Mouse (Mus musculus) stomach, embryonic 15.5 days (tissue): ENCODE data around the gene Smarcc1. TPM values are rescaled to one million over a fixed set of nuclear protein-coding genes. Genes with fewer than 3 reads are reported as not detected.
A peak's percentile ranks its signal among the peaks of the same experiment; 100 is the strongest.

ENCODE experiments used
- ATAC-seq: fragments of 200-750 bp; cut with Nextera tagmentation; 2 replicates; pipeline ENCODE4 v1.8.0; 2017; ENCODE audit warnings: low read depth, moderate number of reproducible peaks, moderate TSS enrichment; ENCODE audit not compliant: insufficient read depth, low FRiP score
- H3K27ac ChIP-seq: fragments of 300-500 bp; sonication (generic); 2 replicates; pipeline ENCODE4 v1.5.1; 2015; ENCODE audit warnings: mild to moderate bottlenecking, inconsistent platforms
- H3K27me3 ChIP-seq: fragments of 300-500 bp; sonication (generic); replicated peaks from 2 replicates; pipeline ENCODE4 v1.6.1; 2015; ENCODE audit warnings: inconsistent platforms
- H3K36me3 ChIP-seq: fragments of 300-500 bp; sonication (generic); 2 replicates; pipeline ENCODE4 v1.6.1; 2015; ENCODE audit warnings: inconsistent platforms
- H3K4me1 ChIP-seq: fragments of 300-500 bp; sonication (generic); 2 replicates; pipeline ENCODE4 v1.6.1; 2015; ENCODE audit warnings: inconsistent platforms
- H3K4me2 ChIP-seq: fragments of 300-500 bp; sonication (generic); 2 replicates; pipeline ENCODE4 v1.6.1; 2015; ENCODE audit warnings: mild to moderate bottlenecking, inconsistent platforms
- H3K4me3 ChIP-seq: fragments of 300-500 bp; sonication (generic); replicated peaks from 2 replicates; pipeline ENCODE4 v1.5.1; 2015; ENCODE audit warnings: inconsistent platforms
- H3K9ac ChIP-seq: fragments of 300-500 bp; sonication (generic); 2 replicates; pipeline ENCODE4 v1.6.1; 2015; ENCODE audit warnings: inconsistent platforms
- H3K9me3 ChIP-seq: fragments of 300-500 bp; sonication (generic); 2 replicates; pipeline ENCODE4 v1.6.1; 2016; ENCODE audit warnings: inconsistent platforms
- WGBS: fragments of 180-500 bp; shearing (Covaris S2); methylation state at CpG from one replicate; pipeline ENCODE4 v1.1.7; 2015; 5-methylcytosine and 5-hydroxymethylcytosine counted together
- microRNA-seq: library from miRNA; unstranded; fragments of <30 nt; microRNA quantifications from one replicate; pipeline ENCODE4, GENCODE M21; 2016
- polyA plus RNA-seq: library from polyadenylated mRNA; unstranded; fragments of >200 nt; fragmentation: Nextera tagmentation; extraction: Ambion mirVana; gene quantifications from 2 replicates; pipeline ENCODE4 v1.2.1, GENCODE M21; 2015

Gene Smarcc1
- polyA plus RNA-seq, 1 experiment from 2014 or later = 94.3 TPM

- no peak overlapping the region for H3K4me3 ChIP-seq
- no peaks in the 10 kb centered on the region for H3K36me3 ChIP-seq
- no peaks in the 10 kb centered on the region for H3K27me3 ChIP-seq
- H3K4me1 ChIP-seq = no peaks in the 10 kb centered on the region
- 92% methylated on average over 10 of the region's 10 CpGs for WGBS
- H3K4me2 ChIP-seq = no peak overlapping the region
- H3K9me3 ChIP-seq = no peaks in the 10 kb centered on the region
- H3K9ac ChIP-seq = no peak overlapping the region
- ATAC-seq = no peak
- H3K27ac ChIP-seq = no peak overlapping the region
Measured at GRCm38 (mm10) chr9:110268416-110268815, 150.9 kb downstream of the Smarcc1 start.

DNA sequence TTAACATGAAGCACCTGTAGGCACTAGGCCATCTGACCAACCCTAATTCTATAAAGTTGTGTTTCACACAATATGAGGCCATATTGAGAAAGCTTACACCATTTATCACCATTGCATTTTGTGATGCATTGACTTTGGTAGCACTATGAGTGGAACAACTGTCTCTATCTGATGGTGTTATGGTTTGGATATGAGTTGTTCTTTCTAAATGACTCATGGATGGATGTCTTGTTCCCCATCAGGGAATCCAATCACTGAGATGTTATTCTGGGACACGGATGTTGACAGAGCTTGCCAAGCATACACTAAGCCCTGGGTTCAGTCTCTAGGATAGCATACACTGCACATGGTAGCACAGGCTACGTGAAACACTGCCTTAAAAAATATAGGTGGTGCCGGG is 154.8 kb downstream of the Smarcc1 start:
- H3K4me2 ChIP-seq = no peak overlapping the region
- no peaks in the 10 kb centered on the region for H3K4me1 ChIP-seq
- H3K27ac ChIP-seq = no peak overlapping the region
- H3K9ac ChIP-seq = no peak overlapping the region
- no peaks in the 10 kb centered on the region for H3K36me3 ChIP-seq
- H3K27me3 ChIP-seq = no peaks in the 10 kb centered on the region
- no peaks in the 10 kb centered on the region for H3K9me3 ChIP-seq
- ATAC-seq = no peak
- WGBS = 94% methylated on average over 3 of the region's 3 CpGs
- no peak overlapping the region for H3K4me3 ChIP-seq

- H3K9me3 ChIP-seq = no peaks in the 10 kb centered on the region
- no peaks in the 10 kb centered on the region for H3K36me3 ChIP-seq
- H3K4me1 ChIP-seq = no peaks in the 10 kb centered on the region
- H3K27ac ChIP-seq = no peak overlapping the region
- H3K27me3 ChIP-seq = no peaks in the 10 kb centered on the region
- H3K4me2 ChIP-seq = no peak overlapping the region
- no peak overlapping the region for H3K9ac ChIP-seq
- H3K4me3 ChIP-seq = no peak overlapping the region
- 67% methylated on average over 4 of the region's 4 CpGs for WGBS
- no peak for ATAC-seq
Measured at GRCm38 (mm10) chr9:110273507-110273906, 156.0 kb downstream of the Smarcc1 start.

DNA sequence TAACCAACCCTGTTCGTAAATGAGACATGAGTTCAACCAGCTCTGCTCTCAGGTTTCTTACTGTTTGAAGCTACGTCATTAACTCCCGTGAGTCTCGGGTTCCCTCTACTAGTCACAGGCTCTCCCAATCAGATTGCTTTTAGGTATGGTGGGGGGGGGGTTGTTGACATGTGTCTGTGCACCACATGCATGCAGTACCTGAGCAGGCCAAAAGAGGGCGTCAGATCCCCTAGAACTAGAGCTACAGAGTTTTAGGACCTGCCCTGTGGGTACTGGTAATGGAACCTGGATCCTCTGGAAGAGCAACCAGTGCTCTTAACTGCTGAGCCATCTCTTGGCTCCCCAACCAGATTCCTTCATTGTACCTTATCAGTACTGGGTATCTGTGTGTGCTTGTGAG is 158.4 kb downstream of the Smarcc1 start:
- no peak overlapping the region for H3K4me3 ChIP-seq
- 67% methylated on average over 5 of the region's 5 CpGs for whole genome bisulfite sequencing
- H3K27ac ChIP-seq = no peak overlapping the region
- H3K4me2 ChIP-seq = no peak overlapping the region
- no peaks in the 10 kb centered on the region for H3K36me3 ChIP-seq
- no peak overlapping the region for H3K9ac ChIP-seq
- no peaks in the 10 kb centered on the region for H3K9me3 ChIP-seq
- no peaks in the 10 kb centered on the region for H3K27me3 ChIP-seq
- H3K4me1 ChIP-seq = no peaks in the 10 kb centered on the region
- ATAC-seq = no peak

DNA sequence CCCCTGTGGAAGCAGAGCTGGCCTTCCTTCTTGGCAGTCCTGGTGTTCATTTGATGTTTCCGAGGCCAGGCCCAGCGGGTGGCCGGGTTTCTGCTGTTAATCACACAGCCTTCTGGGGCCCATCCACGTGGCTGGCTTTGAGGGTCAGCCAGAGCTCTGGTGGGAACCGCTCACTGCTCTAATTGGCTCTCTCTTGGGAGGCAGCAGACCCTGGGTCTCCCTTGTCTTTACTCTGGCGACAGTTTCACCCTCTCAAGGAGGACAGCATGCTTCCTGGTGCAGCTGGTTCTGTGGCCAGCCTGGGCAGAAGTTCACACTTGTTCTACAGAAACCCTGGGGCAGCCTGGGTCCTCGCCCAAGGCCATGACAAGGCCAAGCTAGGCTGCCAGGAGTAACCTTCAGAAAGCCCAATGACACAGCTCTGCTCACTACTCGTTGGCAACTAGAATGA is 159.9 kb downstream of the Smarcc1 start:
- Histone ChIP-seq H3K4me3 (no peak overlapping the region), H3K4me2 (no peak overlapping the region), H3K9me3 (no peaks in the 10 kb centered on the region), H3K27ac (no peak overlapping the region), H3K9ac (no peak overlapping the region), H3K36me3 (no peaks in the 10 kb centered on the region), H3K27me3 (no peaks in the 10 kb centered on the region), H3K4me1 (no peaks in the 10 kb centered on the region)
- no peak for ATAC-seq
- 56% methylated on average over 8 of the region's 8 CpGs for WGBS

GRCm38 (mm10) chr9:110284075-110284697 is 166.7 kb downstream of the Smarcc1 start:
- no peaks in the 10 kb centered on the region for H3K9me3 ChIP-seq
- H3K27me3 ChIP-seq = no peaks in the 10 kb centered on the region
- WGBS = 91% methylated on average over 10 of the region's 10 CpGs
- H3K36me3 ChIP-seq = no peaks in the 10 kb centered on the region
- H3K4me1 ChIP-seq = no peaks in the 10 kb centered on the region
- H3K4me2 ChIP-seq = no peak overlapping the region
- no peak overlapping the region for H3K27ac ChIP-seq
- no peak overlapping the region for H3K4me3 ChIP-seq
- H3K9ac ChIP-seq = no peak overlapping the region
- no peak for ATAC-seq

DNA sequence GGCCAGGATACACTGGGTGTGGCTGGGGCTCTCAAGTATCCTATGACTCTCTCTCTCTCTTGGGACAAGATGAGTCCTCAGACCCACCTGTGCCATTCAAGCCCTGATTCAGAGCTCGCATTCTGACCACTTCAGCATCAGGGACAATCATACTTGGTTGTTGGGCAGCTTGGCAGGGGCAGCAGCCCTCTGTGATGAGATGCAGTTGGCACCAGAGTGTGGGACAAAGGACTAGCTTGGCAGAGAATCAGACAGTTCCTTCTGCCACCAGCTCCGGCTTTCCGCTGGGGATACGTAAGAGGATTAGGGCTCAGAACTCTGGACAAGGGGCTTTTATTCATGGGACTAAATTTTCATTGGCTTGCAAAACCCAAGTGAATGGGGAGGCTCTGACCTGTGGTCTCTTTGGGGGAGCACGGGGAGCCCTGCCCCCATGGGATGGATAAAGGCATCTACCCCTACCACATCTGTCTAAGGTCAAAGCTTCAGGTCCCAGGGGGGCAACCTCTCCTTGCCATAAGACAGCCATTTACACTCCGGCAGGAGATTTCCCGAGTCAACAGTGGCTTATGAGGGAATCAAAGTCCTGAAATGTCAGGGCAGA is 169.9 kb downstream of the Smarcc1 start:
- ATAC-seq = no peak
- H3K4me1 ChIP-seq = no peaks in the 10 kb centered on the region

More for the DNA sequence above, 169.9 kb downstream of the Smarcc1 start:
- Histone ChIP-seq H3K4me3 (no peak overlapping the region), H3K36me3 (no peaks in the 10 kb centered on the region), H3K4me2 (no peak overlapping the region), H3K9ac (no peak overlapping the region), H3K27ac (no peak overlapping the region), H3K9me3 (no peaks in the 10 kb centered on the region), H3K27me3 (no peaks in the 10 kb centered on the region)
- WGBS = 79% methylated on average over 7 of the region's 7 CpGs

Small RNAs within 50 kb of the gene (microRNA-seq; reads per million reads assigned to microRNA genes)
- gene Mir6236 = 44.4 reads per million, percentile 39 among the genes with 10 or more reads in this experiment

Other genes starting within 250 kb of the Smarcc1 start
- 28.8 and 33.2 TPM in 2 replicates for gene Cdc25a, start 242.1 kb upstream of the Smarcc1 start, polyA plus RNA-seq
- 55.6 and 63.8 TPM in 2 replicates for gene Map4, start 186.2 kb upstream of the Smarcc1 start, polyA plus RNA-seq
- gene Dhx30, start 122 bp downstream of the Smarcc1 start, polyA plus RNA-seq = 103 and 106 TPM in 2 replicates
- gene Cspg5, start 126.1 kb downstream of the Smarcc1 start, polyA plus RNA-seq = 4.3 and 5.1 TPM in 2 replicates
- gene Elp6, start 187.5 kb downstream of the Smarcc1 start, polyA plus RNA-seq = 21.0 and 22.8 TPM in 2 replicates
- gene Scap, start 215.6 kb downstream of the Smarcc1 start, polyA plus RNA-seq = 38.1 and 38.5 TPM in 2 replicates